Mouse (Mus musculus): ENCODE data around the gene Tex52. TPM values are rescaled to one million over a fixed set of nuclear protein-coding genes. Genes with fewer than 3 reads are reported as not detected.
"Not testable (repeated sequence)": the region's sequence is repeated elsewhere in the genome, so short reads cannot be mapped to it uniquely, and the experiment has no call there.

Gene Tex52
- polyA plus RNA-seq, 1 experiment from 2014 or later: 0.71 TPM

DNA sequence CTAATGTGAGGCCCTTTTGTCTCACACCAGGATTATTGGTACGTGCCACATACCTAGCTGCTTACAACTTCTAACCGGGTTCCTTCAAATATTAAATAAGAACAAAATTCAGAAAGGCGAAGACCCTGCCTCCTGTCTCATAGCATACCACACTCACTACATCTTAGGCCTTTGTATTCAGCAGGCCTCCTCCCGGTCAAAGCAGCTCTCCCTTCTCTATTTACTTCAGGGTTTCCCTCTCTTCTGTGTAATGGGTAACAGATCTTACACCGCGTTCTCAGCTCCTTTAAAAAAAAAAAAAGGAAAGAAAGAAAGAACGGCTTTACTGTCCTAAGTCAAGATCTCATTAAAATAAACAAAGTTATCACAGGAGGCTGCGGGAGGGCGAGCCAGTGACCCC is 13.4 kb upstream of the Tex52 start:
- no peaks in the 10 kb centered on the region for H3K27me3 ChIP-seq (ENCODE audit: poor library complexity, severe bottlenecking)
- 18% methylated on average over 9 of the region's 9 CpGs for WGBS
- H3K27ac ChIP-seq: peak overlapping the region; percentile 97
- H3K36me3 ChIP-seq (replicated peaks): peaks cover 59% of the 10 kb centered on the region
- no peak for DNase-seq (ENCODE audit: extremely low spot score, low spot score)
- no peaks in the 10 kb centered on the region for H3K9me3 ChIP-seq
- H3K4me1 ChIP-seq: peaks cover 50% of the 10 kb centered on the region
- H3K4me3 ChIP-seq: peak overlapping the region; percentile 81

GRCm38 (mm10) chr6:128362381-128363006 is 12.8 kb upstream of the Tex52 start, which contains the start of the genes Rhno1 and Foxm1:
TSS of gene Rhno1 (minus strand) at chr6:128362911.
TSS of gene Foxm1 (plus strand) at chr6:128362967.
- WGBS: under 1% methylated on average over 57 of the region's 76 CpGs
- peaks cover 59% of the 10 kb centered on the region for H3K36me3 ChIP-seq (replicated peaks)

DNA sequence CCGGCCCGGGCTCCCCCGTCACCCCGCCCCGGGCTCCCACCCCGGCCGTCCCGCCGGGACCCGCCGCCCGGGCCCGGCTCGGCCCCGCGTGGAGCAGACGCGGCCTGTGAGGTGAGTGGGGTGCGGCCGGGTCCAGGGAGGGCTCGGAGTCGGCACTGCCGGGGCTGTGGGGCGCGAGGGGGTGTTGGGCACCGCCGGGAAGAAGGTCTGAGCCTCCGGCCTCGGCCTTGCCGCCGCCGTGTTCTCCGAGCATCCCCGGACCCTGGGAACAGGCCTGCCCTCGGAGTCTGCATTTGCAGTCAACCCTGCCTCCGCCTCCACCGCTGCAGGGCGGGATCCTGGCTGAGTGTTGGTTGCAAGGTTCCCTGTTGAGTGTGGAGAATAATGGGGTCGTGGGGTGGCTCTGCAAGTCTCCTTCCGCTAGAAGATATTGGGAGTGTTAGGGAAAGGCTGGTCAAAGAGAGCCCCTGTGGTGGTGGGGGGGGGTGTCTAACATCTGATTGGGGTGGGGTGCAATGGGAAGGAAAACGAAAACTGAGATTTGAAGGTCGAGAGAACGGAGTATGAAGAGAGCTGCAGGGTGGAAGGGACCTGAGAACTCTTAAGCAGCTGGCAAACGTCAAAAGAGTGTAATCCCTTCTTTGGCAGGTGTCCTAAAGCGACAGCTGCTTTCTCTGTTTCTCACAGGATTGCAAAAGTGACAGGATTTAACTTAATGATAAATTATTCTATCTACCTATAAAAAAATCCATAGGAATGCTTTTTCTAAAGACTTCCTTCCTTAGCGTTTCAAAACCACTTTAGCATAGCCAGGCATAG is 12.0 kb upstream of the Tex52 start:
- H3K4me1 ChIP-seq: peaks cover 50% of the 10 kb centered on the region
- no peaks in the 10 kb centered on the region for H3K27me3 ChIP-seq (ENCODE audit: poor library complexity, severe bottlenecking)
- peak overlapping the region; percentile 97 for H3K27ac ChIP-seq
- H3K9me3 ChIP-seq: no peaks in the 10 kb centered on the region
- 2% methylated on average over 46 of the region's 46 CpGs for WGBS
- DNase-seq (ENCODE audit: extremely low spot score, low spot score): peak; percentile 71
- peak overlapping the region; percentile 81 for H3K4me3 ChIP-seq
- H3K36me3 ChIP-seq (replicated peaks): peaks cover 59% of the 10 kb centered on the region

More at GRCm38 (mm10) chr6:128362381-128363006, 12.8 kb upstream of the Tex52 start, which contains the start of the genes Rhno1 and Foxm1:
- Histone ChIP-seq H3K4me3 (peak within 1 kb of the TSS; percentile 81), H3K27me3 (ENCODE audit: poor library complexity, severe bottlenecking) (no peaks in the 10 kb centered on the region), H3K27ac (peak within 1 kb of the TSS; percentile 97), H3K9me3 (no peaks in the 10 kb centered on the region), H3K4me1 (peaks cover 50% of the 10 kb centered on the region)
- peak; percentile 88 for DNase-seq (ENCODE audit: extremely low spot score, low spot score)

DNA sequence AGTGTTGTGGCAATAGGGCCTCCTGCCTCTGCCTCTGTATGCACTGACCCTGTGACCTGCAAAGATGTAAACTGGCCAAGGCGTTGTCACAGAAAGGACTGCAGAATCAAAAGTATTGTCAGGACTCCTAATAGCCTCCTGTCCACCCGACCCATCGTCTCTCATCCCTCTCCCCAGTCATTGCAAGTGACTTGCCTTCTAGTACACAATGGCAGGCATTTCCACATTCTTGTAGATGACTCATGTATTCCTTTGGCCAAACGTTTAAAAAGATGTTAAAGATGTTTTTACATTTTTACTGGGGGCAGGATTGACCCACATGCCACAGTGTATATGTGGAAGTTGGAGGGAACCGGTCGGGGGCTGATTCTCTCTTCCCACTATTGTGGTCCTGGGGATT is 10.5 kb upstream of the Tex52 start:
- H3K27me3 ChIP-seq (ENCODE audit: poor library complexity, severe bottlenecking): no peaks in the 10 kb centered on the region
- H3K27ac ChIP-seq: no peak overlapping the region
- WGBS: 88% methylated on average over 6 of the region's 6 CpGs
- peaks cover 48% of the 10 kb centered on the region for H3K4me1 ChIP-seq
- H3K36me3 ChIP-seq (replicated peaks): peaks cover 65% of the 10 kb centered on the region
- H3K9me3 ChIP-seq: no peaks in the 10 kb centered on the region
- DNase-seq (ENCODE audit: extremely low spot score, low spot score): no peak
- peak overlapping the region; percentile 81; the same call in 1 of the 2 replicates for H3K4me3 ChIP-seq

GRCm38 (mm10) chr6:128366466-128366865 is 8.8 kb upstream of the Tex52 start:
- Histone ChIP-seq H3K4me1 (peaks cover 30% of the 10 kb centered on the region), H3K27ac (no peak overlapping the region), H3K9me3 (no peaks in the 10 kb centered on the region), H3K36me3 (replicated peaks) (peaks cover 73% of the 10 kb centered on the region), H3K27me3 (ENCODE audit: poor library complexity, severe bottlenecking) (no peaks in the 10 kb centered on the region), H3K4me3 (no peak overlapping the region)
- DNase-seq (ENCODE audit: extremely low spot score, low spot score): no peak
- WGBS: 92% methylated on average over 5 of the region's 5 CpGs

GRCm38 (mm10) chr6:128370040-128370439 is 5.2 kb upstream of the Tex52 start:
- H3K27me3 ChIP-seq (ENCODE audit: poor library complexity, severe bottlenecking): no peaks in the 10 kb centered on the region
- peaks cover 25% of the 10 kb centered on the region for H3K4me1 ChIP-seq
- no peaks in the 10 kb centered on the region for H3K9me3 ChIP-seq
- peaks cover 100% of the 10 kb centered on the region for H3K36me3 ChIP-seq (replicated peaks)
- no peak overlapping the region for H3K4me3 ChIP-seq
- no peak overlapping the region for H3K27ac ChIP-seq
- 96% methylated on average over 5 of the region's 5 CpGs for WGBS
- DNase-seq (ENCODE audit: extremely low spot score, low spot score): no peak

- no peak overlapping the region for H3K4me3 ChIP-seq
- no peaks in the 10 kb centered on the region for H3K27me3 ChIP-seq (ENCODE audit: poor library complexity, severe bottlenecking)
- peaks cover 29% of the 10 kb centered on the region for H3K4me1 ChIP-seq
- WGBS: 93% methylated on average over 17 of the region's 17 CpGs
- no peak for DNase-seq (ENCODE audit: extremely low spot score, low spot score)
- peaks cover 60% of the 10 kb centered on the region for H3K36me3 ChIP-seq (replicated peaks)
- no peaks in the 10 kb centered on the region for H3K9me3 ChIP-seq
- H3K27ac ChIP-seq: no peak overlapping the region
Observed at GRCm38 (mm10) chr6:128376371-128377085, 1.3 kb downstream of the Tex52 start.

GRCm38 (mm10) chr6:128379636-128380035 is 4.4 kb downstream of the Tex52 start:
- WGBS: 87% methylated on average over 16 of the region's 16 CpGs

GRCm38 (mm10) chr6:128380594-128381167 is 5.4 kb downstream of the Tex52 start:
- DNase-seq (ENCODE audit: extremely low spot score, low spot score); H3K4me3 ChIP-seq; H3K4me1 ChIP-seq; H3K9me3 ChIP-seq; H3K27me3 ChIP-seq (ENCODE audit: poor library complexity, severe bottlenecking); H3K27ac ChIP-seq: not testable (repeated sequence)
- 76% methylated on average over 1 of the region's 1 CpGs for WGBS
- peaks cover 20% of the 10 kb centered on the region for H3K36me3 ChIP-seq (replicated peaks)

More at GRCm38 (mm10) chr6:128379636-128380035, 4.4 kb downstream of the Tex52 start:
- no peak for DNase-seq (ENCODE audit: extremely low spot score, low spot score)
- Histone ChIP-seq H3K36me3 (replicated peaks) (peaks cover 29% of the 10 kb centered on the region), H3K9me3 (no peaks in the 10 kb centered on the region), H3K27me3 (ENCODE audit: poor library complexity, severe bottlenecking) (no peaks in the 10 kb centered on the region), H3K27ac (no peak overlapping the region), H3K4me3 (no peak overlapping the region), H3K4me1 (peaks cover 12% of the 10 kb centered on the region)

DNA sequence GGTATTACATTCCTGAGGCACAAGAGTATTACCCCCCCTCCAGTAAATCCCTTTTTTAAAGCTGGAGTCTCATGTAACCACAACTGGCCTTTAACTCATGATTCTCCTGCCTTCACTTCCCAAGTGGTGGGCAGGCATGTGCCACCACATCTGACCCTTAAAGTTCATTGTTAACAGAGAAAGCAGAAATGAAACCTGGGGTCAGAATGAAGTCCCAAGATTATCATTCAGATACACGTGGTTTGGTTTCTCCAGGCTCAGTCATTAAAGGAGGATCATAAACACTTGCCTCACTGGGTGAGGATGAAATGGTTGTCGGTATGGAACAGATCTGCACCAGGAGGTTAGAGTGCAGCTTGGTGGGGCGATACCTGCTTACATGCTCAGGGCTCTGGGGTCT is 6.0 kb downstream of the Tex52 start:
- no peaks in the 10 kb centered on the region for H3K4me1 ChIP-seq
- WGBS: 84% methylated on average over 3 of the region's 3 CpGs
- H3K27ac ChIP-seq: no peak overlapping the region
- no peak overlapping the region for H3K4me3 ChIP-seq
- no peaks in the 10 kb centered on the region for H3K9me3 ChIP-seq
- no peak for DNase-seq (ENCODE audit: extremely low spot score, low spot score)
- no peaks in the 10 kb centered on the region for H3K27me3 ChIP-seq (ENCODE audit: poor library complexity, severe bottlenecking)
- peaks cover 14% of the 10 kb centered on the region for H3K36me3 ChIP-seq (replicated peaks)

GRCm38 (mm10) chr6:128383752-128384151 is 8.5 kb downstream of the Tex52 start:
- DNase-seq (ENCODE audit: extremely low spot score, low spot score): no peak
- H3K9me3 ChIP-seq: no peaks in the 10 kb centered on the region
- no peak overlapping the region for H3K27ac ChIP-seq
- H3K27me3 ChIP-seq (ENCODE audit: poor library complexity, severe bottlenecking): no peaks in the 10 kb centered on the region
- no peak overlapping the region for H3K4me3 ChIP-seq
- H3K36me3 ChIP-seq (replicated peaks): no peaks in the 10 kb centered on the region
- WGBS: 82% methylated on average over 7 of the region's 7 CpGs
- peaks cover 6% of the 10 kb centered on the region for H3K4me1 ChIP-seq

DNA sequence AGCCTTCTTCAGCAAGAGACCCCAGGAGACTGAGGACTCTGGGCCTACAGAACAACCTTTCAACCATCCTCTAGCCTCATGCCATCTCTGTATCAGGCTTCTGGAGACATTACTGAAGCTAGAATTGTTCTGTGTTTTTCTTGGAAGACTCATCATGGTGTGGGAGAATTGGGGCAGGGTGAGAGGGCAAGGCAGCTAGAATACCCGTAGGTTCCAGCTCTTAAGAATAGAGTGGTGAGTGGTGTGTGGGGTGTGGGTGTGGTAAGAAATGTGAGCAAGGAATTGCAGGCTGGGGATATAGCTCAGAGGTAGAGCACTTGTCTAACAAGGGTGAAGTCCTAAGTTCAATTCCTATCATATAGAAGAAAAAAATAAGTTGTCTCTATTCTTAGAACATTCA is 9.8 kb downstream of the Tex52 start:
- DNase-seq (ENCODE audit: extremely low spot score, low spot score): no peak
- WGBS: 91% methylated on average over 1 of the region's 1 CpGs
- Histone ChIP-seq H3K4me1 (peaks cover 6% of the 10 kb centered on the region), H3K27me3 (ENCODE audit: poor library complexity, severe bottlenecking) (no peaks in the 10 kb centered on the region), H3K4me3 (no peak overlapping the region), H3K36me3 (replicated peaks) (no peaks in the 10 kb centered on the region), H3K9me3 (no peaks in the 10 kb centered on the region), H3K27ac (no peak overlapping the region)

Data from forebrain, embryonic 10.5 days (tissue).